Mouse (Mus musculus): ENCODE results near the gene Ddx31.

Ddx31 gene

GRCm38 (mm10) chr2:28910877-28911276 lies 70.7 kb downstream of the Ddx31 start:
- in situ Hi-C loops (cut with MboI, MseI), result no loop called here

DNA sequence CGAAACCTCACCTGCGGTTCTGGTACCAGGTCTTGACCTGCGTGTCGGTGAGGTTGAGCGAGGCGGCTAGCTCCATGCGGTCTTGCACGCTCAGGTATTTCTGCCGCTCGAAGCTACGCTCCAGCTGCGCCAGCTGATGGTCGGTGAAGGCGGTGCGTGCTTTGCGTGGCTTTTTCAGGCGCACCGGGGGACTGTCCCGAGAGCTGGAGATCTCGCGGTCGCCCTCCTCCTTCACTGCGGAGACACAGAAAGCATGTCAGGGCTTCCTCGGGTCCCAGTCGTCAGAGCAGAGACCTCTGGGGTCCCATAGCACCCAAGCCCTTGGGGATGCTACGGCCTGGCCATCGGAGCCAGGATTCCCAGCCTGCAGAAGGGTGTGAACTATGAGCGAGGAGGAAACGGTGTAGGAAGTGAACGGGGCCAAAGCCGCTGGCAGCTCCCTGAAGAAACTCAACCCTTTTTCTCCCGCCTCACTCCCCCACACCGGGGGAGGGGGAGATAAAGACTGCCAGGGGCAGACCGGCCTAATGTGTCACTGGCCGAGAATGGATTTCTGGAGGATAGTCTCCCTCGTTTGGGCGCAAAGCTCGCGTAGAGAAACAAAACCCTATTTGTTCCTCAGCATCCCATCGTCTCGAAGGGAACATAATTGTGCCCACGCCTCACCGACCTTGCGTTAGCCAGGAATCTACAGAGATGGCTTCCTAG lies 71.3 kb downstream of the Ddx31 start:
- in situ Hi-C loops (cut with MboI, MseI), result no loop called here

- in situ Hi-C loops (cut with MboI, MseI), result no loop called here
Observed at GRCm38 (mm10) chr2:28912039-28912700, 72.0 kb downstream of the Ddx31 start.

- in situ Hi-C loops (cut with MboI, MseI), result no loop called here
Observed at GRCm38 (mm10) chr2:28912961-28913360, 72.8 kb downstream of the Ddx31 start.

DNA sequence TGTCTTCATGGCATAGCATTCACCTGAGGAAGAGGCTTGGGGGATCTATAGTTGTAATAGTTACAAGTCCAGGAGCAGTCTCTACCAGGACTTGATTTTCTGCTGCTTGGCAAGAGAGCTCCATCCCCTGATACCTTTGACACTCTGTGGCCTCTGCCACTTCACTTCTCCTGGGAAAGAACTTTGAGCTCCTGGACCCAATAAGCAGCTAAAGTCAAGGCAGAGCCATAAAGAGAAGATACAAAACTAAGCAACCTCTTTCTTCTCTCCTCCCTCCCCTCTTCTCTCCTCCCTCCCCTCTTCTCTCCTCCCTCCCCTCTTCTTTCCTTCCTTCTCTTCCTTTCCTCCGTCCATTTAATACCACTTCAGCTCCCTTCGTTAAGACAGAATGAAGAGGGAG lies 73.9 kb downstream of the Ddx31 start:
- in situ Hi-C loops (cut with MboI, MseI), result no loop called here

DNA sequence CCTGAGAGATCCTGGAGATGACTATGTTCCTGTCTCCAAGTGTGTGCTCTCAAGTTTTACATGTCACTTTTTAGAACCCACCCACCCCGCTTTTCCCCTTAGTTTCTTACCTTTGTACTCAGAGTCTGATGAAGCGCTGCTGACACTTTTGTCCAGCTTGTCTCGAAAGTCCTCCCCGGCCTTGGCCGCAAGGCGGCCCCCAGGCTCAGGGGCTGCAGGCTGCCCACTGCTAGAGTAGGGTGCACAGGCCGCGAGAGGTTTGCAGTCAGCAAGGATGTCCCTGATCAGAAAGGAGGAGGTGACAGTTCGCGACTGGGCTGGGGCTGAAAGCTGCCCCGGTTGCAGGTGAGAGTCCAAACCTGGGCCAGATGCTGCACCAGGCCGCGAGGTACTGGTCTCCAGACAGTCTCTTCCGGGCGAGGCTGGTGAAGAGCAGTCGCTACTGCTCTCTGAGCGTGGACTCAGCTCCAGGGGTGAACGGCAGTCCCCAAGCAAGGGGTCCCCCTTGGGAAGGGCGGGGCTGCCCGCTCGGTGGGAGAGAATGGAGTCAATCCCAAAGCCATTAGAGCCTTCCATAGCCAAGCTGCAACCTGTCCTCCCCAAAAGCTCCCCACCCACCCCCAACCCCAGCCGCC lies 75.0 kb downstream of the Ddx31 start:
- in situ Hi-C loops (cut with MboI, MseI), result loop anchor here (5.0 kb wide), 1 partner anchor 132 kb away; no protein-coding TSS in a partner anchor

GRCm38 (mm10) chr2:28915768-28916512 lies 75.7 kb downstream of the Ddx31 start:
- in situ Hi-C loops (cut with MboI, MseI), result loop anchor here (5.0 kb wide), 1 partner anchor 131 kb away; no protein-coding TSS in a partner anchor

GRCm38 (mm10) chr2:28916513-28916865 lies 76.3 kb downstream of the Ddx31 start, which contains the start of gene Barhl1:
TSS of gene Barhl1 (minus strand) at chr2:28916668.
- in situ Hi-C loops (cut with MboI, MseI), result loop anchor here (5.0 kb wide), 1 partner anchor 131 kb away; no protein-coding TSS in a partner anchor

DNA sequence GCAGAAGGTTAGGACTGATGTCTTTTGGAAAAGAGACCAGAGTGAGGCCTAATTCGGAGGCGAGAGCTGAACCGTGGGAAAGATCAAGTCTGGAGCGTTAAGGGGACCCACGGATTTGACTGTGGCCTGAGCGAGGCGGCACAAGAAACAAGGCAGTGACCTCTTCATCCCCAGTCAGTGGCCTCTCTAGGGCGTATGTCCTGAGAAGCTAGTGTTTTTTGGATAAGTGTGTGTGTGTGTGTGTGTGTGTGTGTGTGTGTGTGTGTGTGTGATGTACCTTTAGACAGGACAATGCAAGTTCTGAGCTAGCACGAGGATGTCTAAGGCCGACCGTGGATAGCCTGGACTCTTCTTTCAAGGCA lies 76.9 kb downstream of the Ddx31 start:
- in situ Hi-C loops (cut with MboI, MseI), result loop anchor here (5.0 kb wide), 1 partner anchor 130 kb away; no protein-coding TSS in a partner anchor

DNA sequence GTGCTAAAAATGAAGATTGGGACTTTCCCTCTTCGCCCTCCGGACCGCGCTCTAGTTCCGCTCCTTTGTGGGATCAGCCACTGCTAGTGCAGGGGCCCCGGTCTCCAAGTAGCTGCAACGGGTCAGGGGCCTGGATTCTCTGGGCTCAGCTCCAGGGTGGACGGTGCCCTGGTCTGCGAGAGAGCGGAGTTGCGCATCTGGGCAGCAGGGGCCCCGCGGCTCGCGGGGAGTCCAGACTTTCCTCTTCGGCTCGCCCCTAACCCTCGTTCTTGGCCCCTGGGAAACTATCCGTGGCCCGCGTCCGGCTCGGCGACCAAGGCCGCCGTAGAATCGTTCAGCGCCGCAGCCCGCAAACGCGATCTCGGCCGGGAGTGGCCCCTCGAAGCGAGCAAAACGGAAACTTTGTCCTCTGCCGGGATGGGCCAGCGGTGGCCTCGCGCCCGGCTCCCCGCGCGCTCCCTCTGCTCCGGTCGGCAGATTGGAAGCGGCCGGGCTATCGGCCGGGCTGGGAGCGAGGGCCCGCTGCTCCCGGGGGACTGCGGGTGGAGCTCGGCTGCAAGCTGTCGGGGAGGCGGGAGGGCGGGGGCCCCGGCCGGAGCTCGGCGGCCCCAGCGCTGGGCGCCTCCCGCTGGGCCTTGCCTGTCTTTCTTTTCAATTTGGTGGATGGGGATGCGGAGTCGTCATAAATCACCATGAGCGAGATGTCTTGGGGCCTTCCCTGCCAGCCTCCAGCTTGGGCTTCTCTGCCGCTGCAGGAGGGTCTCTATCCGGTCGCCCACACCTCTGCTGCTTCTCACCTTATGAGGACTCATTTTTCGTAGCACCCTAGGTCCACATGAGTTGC lies 77.5 kb downstream of the Ddx31 start:
- in situ Hi-C loops (cut with MboI, MseI), result loop anchor here (5.0 kb wide), 1 partner anchor 130 kb away; no protein-coding TSS in a partner anchor

GRCm38 (mm10) chr2:28919001-28919400 lies 78.8 kb downstream of the Ddx31 start:
- in situ Hi-C loops (cut with MboI, MseI), result loop anchor here (5.0 kb wide), 1 partner anchor 128 kb away; no protein-coding TSS in a partner anchor

DNA sequence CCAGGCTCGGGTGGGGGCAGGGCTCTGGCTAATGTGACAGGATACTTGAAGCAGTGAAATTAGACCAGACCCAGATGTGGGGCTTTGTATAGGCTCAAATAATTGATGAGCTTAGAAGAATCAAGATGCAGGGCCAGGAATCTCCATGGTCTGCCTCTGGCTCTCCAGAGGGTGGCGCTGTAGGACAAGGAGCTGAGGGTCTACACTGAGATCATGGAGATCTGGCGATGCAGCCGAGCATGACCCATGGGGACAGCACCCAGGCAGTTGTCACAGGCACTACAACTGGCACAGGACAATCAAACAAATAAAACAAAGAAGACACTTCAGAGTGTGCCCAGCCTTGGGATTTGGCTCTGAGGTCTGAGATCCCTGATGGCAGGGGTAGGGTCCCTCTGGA lies 83.7 kb downstream of the Ddx31 start:
- in situ Hi-C loops (cut with MboI, MseI), result no loop called here

DNA sequence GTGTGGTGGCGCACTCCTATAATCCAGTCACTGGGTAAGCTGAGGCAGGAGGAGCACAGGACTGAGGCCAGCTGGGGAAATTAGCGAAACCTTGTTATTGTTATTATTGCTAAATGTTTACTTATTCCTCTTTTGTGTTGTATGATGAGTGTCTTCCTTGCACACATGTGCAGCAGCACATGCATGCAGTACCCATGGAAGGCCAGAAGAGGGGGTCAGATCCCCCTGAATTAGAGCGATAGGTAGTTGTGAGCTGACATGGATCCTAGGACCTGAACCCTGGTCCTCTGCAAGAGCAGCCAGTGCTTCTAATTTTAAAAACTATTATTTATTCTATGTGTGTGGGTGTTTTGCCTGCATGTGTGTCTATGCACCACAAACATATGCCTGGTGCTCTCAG lies 90.4 kb downstream of the Ddx31 start:
- in situ Hi-C loops (cut with MboI, MseI), result no loop called here

- in situ Hi-C loops (cut with MboI, MseI), result no loop called here
Observed at GRCm38 (mm10) chr2:28938997-28939396, 98.8 kb downstream of the Ddx31 start.

DNA sequence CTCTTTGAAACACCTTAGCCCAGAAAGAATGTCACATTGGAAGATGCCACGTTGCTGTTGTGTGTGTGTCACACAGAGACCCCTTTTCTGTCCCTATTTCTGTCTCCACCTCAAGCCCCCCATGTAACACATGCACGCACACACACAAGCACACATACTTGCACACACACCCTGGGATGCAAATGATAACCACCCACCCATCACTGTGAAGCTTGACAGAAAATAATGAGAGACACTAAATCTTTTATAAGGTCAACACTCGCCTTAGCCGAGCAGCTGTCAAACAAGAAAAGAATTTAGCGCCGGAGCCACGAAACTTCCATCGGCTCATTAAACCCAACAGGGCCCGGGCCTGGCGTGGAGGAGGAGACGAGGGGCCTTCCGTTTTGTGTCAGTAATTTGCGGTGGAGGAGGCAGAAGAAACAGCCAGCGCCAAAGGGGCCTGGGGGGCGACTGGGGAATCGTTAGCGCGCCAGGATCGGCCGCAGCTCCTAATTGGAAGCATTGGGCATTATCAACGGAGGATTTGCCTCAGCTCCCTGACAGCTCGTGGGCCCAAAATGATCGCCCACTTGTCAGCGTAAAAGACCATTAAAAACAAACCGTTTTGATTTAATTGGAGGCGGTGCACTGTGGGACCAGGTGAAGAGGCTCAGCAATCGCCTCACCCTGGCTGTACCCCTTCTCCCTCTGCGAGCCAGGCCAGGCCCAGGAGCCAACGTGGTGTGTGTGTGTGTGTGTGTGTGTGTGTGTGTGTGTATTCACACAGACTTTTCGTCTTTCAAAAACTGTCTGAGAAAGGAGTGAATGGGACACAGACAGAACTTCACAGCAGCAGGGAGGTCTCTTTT lies 103.7 kb downstream of the Ddx31 start:
- in situ Hi-C loops (cut with MboI, MseI), result no loop called here

- in situ Hi-C loops (cut with MboI, MseI), result no loop called here
Observed at GRCm38 (mm10) chr2:28945388-28945787, 105.2 kb downstream of the Ddx31 start.

GRCm38 (mm10) chr2:28946312-28946711 lies 106.1 kb downstream of the Ddx31 start:
- in situ Hi-C loops (cut with MboI, MseI), result no loop called here

GRCm38 (mm10) chr2:28952981-28953380 lies 112.8 kb downstream of the Ddx31 start:
- in situ Hi-C loops (cut with MboI, MseI), result no loop called here

DNA sequence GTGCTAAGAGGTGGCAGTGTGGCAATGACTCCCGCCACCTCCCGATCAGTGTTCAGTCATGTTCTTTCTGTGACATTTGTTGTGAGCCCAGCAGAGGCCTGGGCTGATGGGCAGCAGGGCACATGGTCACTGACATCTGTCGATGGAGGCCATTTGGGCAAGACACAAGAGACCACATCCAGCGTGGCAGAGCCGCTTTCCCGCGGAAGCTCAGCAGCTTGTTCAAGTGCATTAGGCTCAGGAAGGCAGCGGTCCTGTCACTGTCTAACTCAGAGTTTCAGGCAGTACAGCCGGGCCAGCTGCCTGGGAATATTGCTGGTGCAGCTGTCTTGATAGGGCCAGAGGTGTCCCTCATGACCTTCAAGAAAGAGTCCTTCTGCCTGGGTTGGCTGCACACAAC lies 114.4 kb downstream of the Ddx31 start:
- in situ Hi-C loops (cut with MboI, MseI), result no loop called here
